Mouse (Mus musculus) MEL (cell line): ENCODE data around the gene Wasl. TPM values are rescaled to one million over a fixed set of nuclear protein-coding genes. Genes with fewer than 3 reads are reported as not detected.
A peak's percentile ranks its signal among the peaks of the same experiment; 100 is the strongest.

Source experiments
- DNase-seq: peaks from one replicate; pipeline ENCODE4 v3.0.0; 2011; ENCODE audit warnings: low read depth, low spot score
- H3K27ac ChIP-seq: 2 replicates; pipeline ENCODE4 v1.5.1; 2012; ENCODE audit warnings: low read depth, mild to moderate bottlenecking, control low read depth, low read length, moderate library complexity; ENCODE audit not compliant: control insufficient read depth
- H3K27me3 ChIP-seq, 2 experiments: fragments of 150-350 bp in 1 of 2; sonication (generic) in 1 of 2; 2 replicates each; pipeline ENCODE4 v1.6.1; 2012; ENCODE audit warnings: low read length in 2 of 2, mild to moderate bottlenecking in 2 of 2, improper control_type of control experiment in 1 of 2, moderate library complexity in 1 of 2; ENCODE audit not compliant: insufficient read depth in 2 of 2, control insufficient read depth in 1 of 2
- H3K36me3 ChIP-seq, 2 experiments: 2 replicates each; pipeline ENCODE4 v1.6.1; 2012 to 2014; ENCODE audit warnings: low read length in 2 of 2, improper control_type of control experiment in 1 of 2, inconsistent platforms in 1 of 2, mild to moderate bottlenecking in 1 of 2; ENCODE audit not compliant: insufficient read depth in 2 of 2, control insufficient read depth in 1 of 2
- H3K4me1 ChIP-seq, 2 experiments: fragments of 150-350 bp in 1 of 2; sonication (generic) in 1 of 2; 2 replicates each; pipeline ENCODE4 v1.6.1; 2012; ENCODE audit warnings: low read length in 2 of 2, improper control_type of control experiment in 1 of 2, mild to moderate bottlenecking in 1 of 2; ENCODE audit not compliant: insufficient read depth in 2 of 2, control insufficient read depth in 1 of 2
- H3K4me3 ChIP-seq, 2 experiments: fragments of 150-350 bp in 1 of 2; sonication (generic) in 1 of 2; 2 replicates each; pipeline ENCODE4 v1.5.1; 2012; ENCODE audit warnings: low read depth in 2 of 2, low read length in 2 of 2, mild to moderate bottlenecking in 2 of 2, moderate library complexity in 2 of 2, control low read depth in 1 of 2, improper control_type of control experiment in 1 of 2; ENCODE audit not compliant: control insufficient read depth in 1 of 2, insufficient read depth in 1 of 2
- H3K79me2 ChIP-seq: 2 replicates; pipeline ENCODE4 v1.6.1; 2012; ENCODE audit warnings: mild to moderate bottlenecking, low read length, moderate library complexity; ENCODE audit not compliant: control insufficient read depth, poor library complexity, insufficient read depth
- H3K9ac ChIP-seq: 2 replicates; pipeline ENCODE4 v1.6.1; 2012; ENCODE audit warnings: low read depth, mild to moderate bottlenecking, control low read depth, low read length, moderate library complexity; ENCODE audit not compliant: control insufficient read depth, poor library complexity, severe bottlenecking
- H3K9me3 ChIP-seq: fragments of 150-350 bp; sonication (generic); replicated peaks from 2 replicates; pipeline ENCODE4 v1.6.1; 2012; ENCODE audit warnings: mild to moderate bottlenecking, low read length, improper control_type of control experiment, moderate library complexity; ENCODE audit not compliant: insufficient read depth
- BHLHE40 ChIP-seq: IDR thresholded peaks from 2 replicates; pipeline ENCODE4 v1.6.1; 2012; ENCODE audit warnings: low read depth, mild to moderate bottlenecking, inconsistent platforms, low read length, improper control_type of control experiment, borderline replicate concordance
- CHD1 ChIP-seq: IDR thresholded peaks from 2 replicates; pipeline ENCODE4 v1.6.1; 2012; ENCODE audit warnings: low read depth, mild to moderate bottlenecking, inconsistent platforms, low read length, improper control_type of control experiment
- CHD2 ChIP-seq: IDR thresholded peaks from 2 replicates; pipeline ENCODE4 v1.6.1; 2011; ENCODE audit warnings: low read length, improper control_type of control experiment
- CTCF ChIP-seq, 3 experiments: IDR thresholded peaks in 2 of 3; conservative IDR thresholded peaks in 1 of 3; 2 replicates each; pipeline ENCODE4 v1.5.1; 2011 to 2012; ENCODE audit warnings: low read length in 3 of 3, low read depth in 2 of 3, mild to moderate bottlenecking in 2 of 3, improper control_type of control experiment in 1 of 3, inconsistent platforms in 1 of 3, mixed read lengths in 1 of 3, moderate library complexity in 1 of 3; ENCODE audit not compliant: control insufficient read depth in 1 of 3, insufficient read depth in 1 of 3, poor library complexity in 1 of 3, severe bottlenecking in 1 of 3
- E2F4 ChIP-seq: IDR thresholded peaks from 2 replicates; pipeline ENCODE4 v1.6.1; 2011; ENCODE audit warnings: low read depth, low read length, improper control_type of control experiment, borderline replicate concordance
- ELF1 ChIP-seq: IDR thresholded peaks from 2 replicates; pipeline ENCODE4 v1.6.1; 2014; ENCODE audit warnings: low read depth, mild to moderate bottlenecking, inconsistent platforms, low read length, improper control_type of control experiment, moderate library complexity
- EP300 ChIP-seq, 2 experiments: IDR thresholded peaks; 2 replicates each; pipeline ENCODE4 v1.6.1; 2011; ENCODE audit warnings: improper control_type of control experiment in 2 of 2, low read length in 2 of 2, low read depth in 1 of 2, mild to moderate bottlenecking in 1 of 2
- ETS1 ChIP-seq: IDR thresholded peaks from 2 replicates; pipeline ENCODE4 v1.6.1; 2012; ENCODE audit warnings: low read depth, mild to moderate bottlenecking, inconsistent platforms, low read length, improper control_type of control experiment, moderate library complexity
- HCFC1 ChIP-seq: IDR thresholded peaks from 2 replicates; pipeline ENCODE4 v1.6.1; 2012; ENCODE audit warnings: low read depth, mild to moderate bottlenecking, inconsistent platforms, low read length, improper control_type of control experiment, moderate library complexity
- JUND ChIP-seq: IDR thresholded peaks from 2 replicates; pipeline ENCODE4 v1.6.1; 2011; ENCODE audit warnings: low read depth, mild to moderate bottlenecking, improper control_type of control experiment, low read length
- KAT2A ChIP-seq: conservative IDR thresholded peaks from 2 replicates; pipeline ENCODE4 v1.6.1; 2012; ENCODE audit warnings: low read depth, low read length, improper control_type of control experiment, inconsistent platforms
- MAZ ChIP-seq: IDR thresholded peaks from 2 replicates; pipeline ENCODE4 v1.6.1; 2012; ENCODE audit warnings: low read depth, mild to moderate bottlenecking, inconsistent platforms, low read length, improper control_type of control experiment
- MEF2A ChIP-seq: IDR thresholded peaks from 2 replicates; pipeline ENCODE4 v1.6.1; 2014; ENCODE audit warnings: low read depth, mild to moderate bottlenecking, inconsistent platforms, low read length, improper control_type of control experiment; ENCODE audit not compliant: poor library complexity, insufficient replicate concordance, severe bottlenecking; ENCODE audit errors: extremely low read depth
- MYB ChIP-seq: IDR thresholded peaks from 2 replicates; pipeline ENCODE4 v1.6.1; 2011; ENCODE audit warnings: mild to moderate bottlenecking, low read depth, low read length, improper control_type of control experiment
- NELFE ChIP-seq: IDR thresholded peaks from 2 replicates; pipeline ENCODE4 v1.6.1; 2011; ENCODE audit warnings: low read depth, low read length, improper control_type of control experiment
- NRF1 ChIP-seq: IDR thresholded peaks from 2 replicates; pipeline ENCODE4 v1.6.1; 2014; ENCODE audit warnings: low read depth, mild to moderate bottlenecking, inconsistent platforms, low read length, improper control_type of control experiment, moderate library complexity; ENCODE audit not compliant: poor library complexity, insufficient read depth, severe bottlenecking
- POLR2A ChIP-seq, 2 experiments: IDR thresholded peaks; 2 replicates each; pipeline ENCODE4 v1.6.1; 2011 to 2012; ENCODE audit warnings: low read length in 2 of 2, mild to moderate bottlenecking in 2 of 2, control low read depth in 1 of 2, improper control_type of control experiment in 1 of 2, low read depth in 1 of 2, moderate library complexity in 1 of 2; ENCODE audit not compliant: control insufficient read depth in 1 of 2, insufficient read depth in 1 of 2, poor library complexity in 1 of 2
- POLR2AphosphoS2 ChIP-seq: IDR thresholded peaks from 2 replicates; pipeline ENCODE4 v1.6.1; 2011; ENCODE audit warnings: low read length, improper control_type of control experiment
- POLR2AphosphoS5 ChIP-seq: IDR thresholded peaks from 2 replicates; pipeline ENCODE4 v1.6.1; 2012; ENCODE audit warnings: low read depth, borderline replicate concordance, mild to moderate bottlenecking, inconsistent platforms, low read length, moderate library complexity, mixed read lengths
- RAD21 ChIP-seq: IDR thresholded peaks from 2 replicates; pipeline ENCODE4 v1.6.1; 2011; ENCODE audit warnings: mild to moderate bottlenecking, low read depth, low read length, improper control_type of control experiment
- RCOR1 ChIP-seq: IDR thresholded peaks from 2 replicates; pipeline ENCODE4 v1.6.1; 2012; ENCODE audit warnings: low read depth, mild to moderate bottlenecking, inconsistent platforms, low read length, improper control_type of control experiment
- SIN3A ChIP-seq: IDR thresholded peaks from 2 replicates; pipeline ENCODE4 v1.6.1; 2012; ENCODE audit warnings: low read length, improper control_type of control experiment, inconsistent platforms
- SMC3 ChIP-seq: IDR thresholded peaks from 2 replicates; pipeline ENCODE4 v1.6.1; 2011; ENCODE audit warnings: low read depth, low read length, improper control_type of control experiment
- TAL1 ChIP-seq: IDR thresholded peaks from 2 replicates; pipeline ENCODE4 v1.6.1; 2012; ENCODE audit warnings: mild to moderate bottlenecking, inconsistent platforms, low read length, moderate library complexity, mixed read lengths
- TBP ChIP-seq: IDR thresholded peaks from 2 replicates; pipeline ENCODE4 v1.8.0; 2011; ENCODE audit warnings: low read depth, low read length, improper control_type of control experiment
- TCF12 ChIP-seq: IDR thresholded peaks from 2 replicates; pipeline ENCODE4 v1.6.1; 2014; ENCODE audit warnings: low read depth, mild to moderate bottlenecking, inconsistent platforms, low read length, improper control_type of control experiment, moderate library complexity
- UBTF ChIP-seq: IDR thresholded peaks from 2 replicates; pipeline ENCODE4 v1.6.1; 2012; ENCODE audit warnings: low read depth, mild to moderate bottlenecking, inconsistent platforms, low read length, improper control_type of control experiment, moderate library complexity, borderline replicate concordance; ENCODE audit not compliant: insufficient read depth
- USF1 ChIP-seq: IDR thresholded peaks from 2 replicates; pipeline ENCODE4 v1.6.1; 2014; ENCODE audit warnings: low read depth, mild to moderate bottlenecking, inconsistent platforms, low read length, improper control_type of control experiment, moderate library complexity
- USF2 ChIP-seq, 2 experiments: IDR thresholded peaks; 2 replicates each; pipeline ENCODE4 v1.6.1; 2011 to 2012; ENCODE audit warnings: improper control_type of control experiment in 2 of 2, low read length in 2 of 2, borderline replicate concordance in 1 of 2, inconsistent platforms in 1 of 2, low read depth in 1 of 2, mild to moderate bottlenecking in 1 of 2; ENCODE audit not compliant: insufficient read depth in 1 of 2
- ZC3H11A ChIP-seq: IDR thresholded peaks from 2 replicates; pipeline ENCODE4 v1.6.1; 2012; ENCODE audit warnings: low read depth, mild to moderate bottlenecking, inconsistent platforms, low read length, improper control_type of control experiment
- ZKSCAN1 ChIP-seq: IDR thresholded peaks from 2 replicates; pipeline ENCODE4 v1.6.1; 2012; ENCODE audit warnings: low read depth, mild to moderate bottlenecking, inconsistent platforms, low read length, improper control_type of control experiment, moderate library complexity
- ZMIZ1 ChIP-seq: IDR thresholded peaks from 2 replicates; pipeline ENCODE4 v1.6.1; 2012; ENCODE audit warnings: low read depth, mild to moderate bottlenecking, inconsistent platforms, low read length, improper control_type of control experiment, moderate library complexity
- ZNF384 ChIP-seq: IDR thresholded peaks from 2 replicates; pipeline ENCODE4 v1.6.1; 2012; ENCODE audit warnings: low read depth, mild to moderate bottlenecking, inconsistent platforms, low read length, improper control_type of control experiment
- polyA plus RNA-seq, 2 experiments: library from polyadenylated mRNA; stranded (reverse) in 1 of 2; unstranded in 1 of 2; fragments of >175 nt in 1 of 2; fragments of >200 nt in 1 of 2; gene quantifications; 2 replicates each; pipeline versions ENCODE4 v1.2.1 to v1.2.4; 2012; ENCODE audit warnings: low replicate concordance in 2 of 2, low read depth in 1 of 2; ENCODE audit not compliant: insufficient read length in 2 of 2, insufficient read depth in 1 of 2, missing spikeins in 1 of 2
- total RNA-seq: library from RNA; depleted of rRNA; stranded (reverse); fragments of 300-350 nt; gene quantifications from 2 replicates; pipeline ENCODE4 v1.2.3, GENCODE M21; 2012; rRNA removed

The Wasl gene
- 3.6 and 4.3 TPM in 2 replicates for total RNA-seq
- polyA plus RNA-seq: 10 to 100 TPM in 1 of 2 experiments, 1 to 10 TPM in 1; 9.5 to 33.3 TPM

- Histone ChIP-seq H3K9me3 (no peaks in the 10 kb centered on the region), H3K79me2 (peaks cover 35% of the 10 kb centered on the region), H3K27me3 (no peaks in the 10 kb centered on the region), H3K27ac (peak within 1 kb of the TSS; percentile 53), H3K4me3 (peak within 1 kb of the TSS; percentile 70 to 98), H3K36me3 (peaks cover 0 to 38% of the 10 kb centered on the region in 2 experiments; a peak in 3 of 4 replicates), H3K9ac (peak within 1 kb of the TSS; percentile 99), H3K4me1 (peaks cover 11 to 22% of the 10 kb centered on the region in 2 experiments)
- peak; percentile 97 for DNase-seq
- TF ChIP-seq SIN3A (peak; percentile 12; the same call in 1 of the 2 replicates), UBTF (no peak), NELFE (peak; percentile 69; the same call in 1 of the 2 replicates), MEF2A (no peak), MAZ (no peak; the same call in 1 of the 2 replicates), CTCF (IDR thresholded peaks at IDR 0.05 in 2 of 3, conservative IDR thresholded peaks at IDR 0.05 in 1 of 3; ENCODE audit: control insufficient read depth in 1 of 3, insufficient read depth in 1 of 3, low read depth in 2 of 3, low read length in 3 of 3, poor library complexity in 1 of 3, severe bottlenecking in 1 of 3) (no peak), KAT2A (no peak; the same call in 1 of the 2 replicates), MYB (no peak), E2F4 (no peak), NRF1 (peak; percentile 94), TCF12 (no peak), USF1 (peak; percentile 40; the same call in 1 of the 2 replicates), TAL1 (no peak), JUND (no peak), POLR2AphosphoS5 (no peak), ELF1 (peak; percentile 90), RCOR1 (no peak), CHD2 (no peak), CHD1 (peak; percentile 99), SMC3 (no peak), RAD21 (no peak), ZKSCAN1 (no peak), ETS1 (no peak), BHLHE40 (no peak), ZMIZ1 (peak; percentile 59; the same call in 1 of the 2 replicates), HCFC1 (peak; percentile 88), ZNF384 (no peak), ZC3H11A (no peak), EP300 (IDR thresholded peaks at IDR 0.05; ENCODE audit: low read depth in 1 of 2, low read length in 2 of 2) (no peak), POLR2A (IDR thresholded peaks at IDR 0.05; ENCODE audit: control insufficient read depth in 1 of 2, insufficient read depth in 1 of 2, low read depth in 1 of 2, low read length in 2 of 2, poor library complexity in 1 of 2) (peak; percentile 65 to 76; a peak in 3 of 4 replicates), POLR2AphosphoS2 (no peak), USF2 (IDR thresholded peaks at IDR 0.05; ENCODE audit: borderline replicate concordance in 1 of 2, insufficient read depth in 1 of 2, low read depth in 1 of 2, low read length in 2 of 2) (no peak), TBP (peak; percentile 18; the same call in 1 of the 2 replicates)
Observed at GRCm38 (mm10) chr6:24664867-24665458, at the start of gene Wasl. Gene Wasl (minus strand): TSS chr6:24665009.
